In the genomic region with DNA sequence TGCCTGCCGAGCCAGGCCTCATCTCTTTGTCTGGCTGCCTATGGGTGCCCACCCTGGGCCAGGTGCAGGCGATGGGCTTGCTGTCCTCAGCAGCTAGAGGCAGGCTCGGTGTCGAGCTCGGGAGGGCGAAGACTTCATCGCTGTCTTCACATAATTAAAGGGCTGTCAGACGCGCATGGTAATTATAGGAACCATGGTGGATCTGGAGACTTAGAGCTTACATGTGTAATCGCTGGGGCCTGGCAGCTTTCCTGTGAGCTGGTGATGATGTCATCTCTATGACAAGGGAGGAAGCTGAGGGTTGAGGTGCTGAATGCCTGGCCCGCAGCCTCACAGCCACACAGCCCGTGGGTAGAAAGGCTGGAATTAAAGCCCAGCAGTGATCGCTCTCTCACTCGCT, we compare ENCODE assay signal across 8 mouse cellular contexts. TPM values are rescaled to one million over a fixed set of nuclear protein-coding genes. Genes with fewer than 3 reads are reported as not detected.
DNase-seq lines count a peak whose midpoint lies in the region; ATAC-seq and TF ChIP-seq lines count a peak whose summit lies in the region.

No protein-coding gene starts in this region.

- no peak overlapping the region for H3K9ac ChIP-seq in lung, embryonic 14.5 days
- H3K9ac ChIP-seq in neural tube, embryonic 13.5 days: peak overlapping the region; percentile 59

- H3K9me3 ChIP-seq in lung, embryonic 14.5 days (ENCODE audit: low read depth, low read length): no peaks in the 10 kb centered on the region
- H3K9me3 ChIP-seq in neural tube, embryonic 13.5 days: no peaks in the 10 kb centered on the region

- ATAC-seq in lung, embryonic 14.5 days (ENCODE audit: insufficient read depth): no peak
- ATAC-seq in frontal cortex, adult (ENCODE audit: low TSS enrichment): peak; percentile 75
- ATAC-seq in neural tube, embryonic 13.5 days (ENCODE audit: low read depth): no peak

- H3K36me3 ChIP-seq in lung, embryonic 14.5 days (ENCODE audit: insufficient read depth): no peaks in the 10 kb centered on the region
- peaks cover 10% of the 10 kb centered on the region for H3K36me3 ChIP-seq in neural tube, embryonic 13.5 days

- H3K4me2 ChIP-seq in lung, embryonic 14.5 days: no peak overlapping the region
- no peak overlapping the region for H3K4me2 ChIP-seq in neural tube, embryonic 13.5 days

- H3K4me1 ChIP-seq in lung, embryonic 14.5 days (ENCODE audit: insufficient read depth): no peaks in the 10 kb centered on the region
- peaks cover 58% of the 10 kb centered on the region for H3K4me1 ChIP-seq in neural tube, embryonic 13.5 days (replicated peaks)

- no peak for TF ChIP-seq CTCF in lung, embryonic 14.5 days (IDR thresholded peaks at IDR 0.05; ENCODE audit: low read depth)

- no peaks in the 10 kb centered on the region for H3K27me3 ChIP-seq in lung, embryonic 14.5 days (ENCODE audit: insufficient read depth, low read length)
- H3K27me3 ChIP-seq in neural tube, embryonic 13.5 days: no peaks in the 10 kb centered on the region

- peak; percentile 56 for DNase-seq in lung, embryonic 14.5 days
- DNase-seq in lung, postnatal 25 days (ENCODE audit: low spot score): no peak
- peak; percentile 57 to 68 for DNase-seq in left cerebral cortex, adult 18-20 months (ENCODE audit: low spot score in 2 of 2)
- no peak for DNase-seq in kidney, adult 18-20 months
- DNase-seq in urinary bladder, postnatal 10 days (ENCODE audit: low spot score): no peak
- DNase-seq in gastrocnemius, adult 8-10 months (ENCODE audit: low spot score in 2 of 2): no peak

- no peak overlapping the region for H3K27ac ChIP-seq in lung, embryonic 14.5 days (ENCODE audit: low read depth)
- H3K27ac ChIP-seq in neural tube, embryonic 13.5 days (replicated peaks): peak overlapping the region; percentile 71

- WGBS in lung, embryonic 14.5 days: 68% methylated on average over 14 of the region's 14 CpGs
- 42% methylated on average over 14 of the region's 14 CpGs for WGBS in neural tube, embryonic 13.5 days

- H3K4me3 ChIP-seq in lung, embryonic 14.5 days (ENCODE audit: low read depth, low read length): no peak overlapping the region
- no peak overlapping the region for H3K4me3 ChIP-seq in neural tube, embryonic 13.5 days

RNA-seq across cellular contexts. Expression of gene Klhl35, which starts 33.6 kb away (rescaled TPM):
- 0.95 and 1.2 TPM in 2 replicates for polyA plus RNA-seq in lung, embryonic 14.5 days (2014; fragmentation: Nextera tagmentation; extraction: Ambion mirVana)
- 1 to 10 TPM; 2.3 to 3.2 TPM for total RNA-seq in left cerebral cortex, adult 18-20 months (2021)
- 13.4 and 16.9 TPM in 2 replicates for polyA plus RNA-seq in neural tube, embryonic 13.5 days (2015; fragmentation: Nextera tagmentation; extraction: Ambion mirVana)
- not detected for total RNA-seq in gastrocnemius, adult 8-10 months (2022)

RNA-seq across cellular contexts. Expression of gene Gdpd5, which starts 51.0 kb away (rescaled TPM):
- 20.2 and 21.8 TPM in 2 replicates for polyA plus RNA-seq in lung, embryonic 14.5 days (2014; fragmentation: Nextera tagmentation; extraction: Ambion mirVana)
- 10 to 100 TPM; 29.0 to 34.2 TPM for total RNA-seq in left cerebral cortex, adult 18-20 months (2021)
- 53.0 and 59.8 TPM in 2 replicates for polyA plus RNA-seq in neural tube, embryonic 13.5 days (2015; fragmentation: Nextera tagmentation; extraction: Ambion mirVana)
- 1 to 10 TPM; 5.0 to 5.9 (median 5.1) TPM for total RNA-seq in gastrocnemius, adult 8-10 months (2022)

RNA-seq across cellular contexts. Expression of gene Rps3, which starts 51.3 kb away (rescaled TPM):
- 922 and 969 TPM in 2 replicates for polyA plus RNA-seq in lung, embryonic 14.5 days (2014; fragmentation: Nextera tagmentation; extraction: Ambion mirVana)
- total RNA-seq in left cerebral cortex, adult 18-20 months (2021): 100 to 1,000 TPM; 268 to 293 TPM
- polyA plus RNA-seq in neural tube, embryonic 13.5 days (2015; fragmentation: Nextera tagmentation; extraction: Ambion mirVana): 514 and 540 TPM in 2 replicates
- total RNA-seq in gastrocnemius, adult 8-10 months (2022): 100 to 1,000 TPM; 272 to 331 (median 278) TPM

Comparison
In these comparisons a context has a peak if more than half of its experiments do, and no peak if none do; other contexts are left out.
1. DNase-seq: peak in lung, embryonic 14.5 days (single experiment) and left cerebral cortex, adult 18-20 months (2 of 2); none in lung, postnatal 25 days (single experiment), kidney, adult 18-20 months (single experiment), urinary bladder, postnatal 10 days (single experiment) and gastrocnemius, adult 8-10 months (0 of 2).
2. RNA of gene Gdpd5, which starts 51.0 kb away (total RNA-seq): 29.0 to 34.2 TPM in left cerebral cortex, adult 18-20 months; 5.0 to 5.9 TPM in gastrocnemius, adult 8-10 months; every median in the first group is over 4 times any median in the second.